ENCODE assay signal across 14 mouse cellular contexts in genomic region chr3:40528958-40529357, GRCm38 (mm10). TPM values are rescaled to one million over a fixed set of nuclear protein-coding genes. Genes with fewer than 3 reads are reported as not detected.
DNase-seq lines count a peak whose midpoint lies in the region; ATAC-seq and TF ChIP-seq lines count a peak whose summit lies in the region.
"Had no signal": no experiment of that assay in that cellular context is flagged by ENCODE, and none has a peak within 500 bp of the region (broad histone marks: within the 10 kb centered on the region; RNA-seq: fewer than 3 reads in every experiment).

No protein-coding gene starts in this region.

- H3K4me3 ChIP-seq in kidney, embryonic 14.5 days (ENCODE audit: low read length), result no peak overlapping the region
- H3K4me3 ChIP-seq in CH12.LX (replicated peaks in 1 of 3; ENCODE audit: low read depth in 2 of 3, low read length in 2 of 3, poor library complexity in 1 of 3), result no peak overlapping the region
- H3K4me3 ChIP-seq in liver, embryonic 12.5 days, result peak overlapping the region; percentile 27
- H3K4me3 ChIP-seq in forebrain, embryonic 10.5 days, result no peak overlapping the region
- H3K4me3 ChIP-seq: hindbrain, embryonic 15.5 days; kidney, embryonic 15.5 days; neural tube, embryonic 12.5 days had no signal

- no peaks in the 10 kb centered on the region for H3K9me3 ChIP-seq in kidney, embryonic 14.5 days (ENCODE audit: control insufficient read depth, low read length)
- H3K9me3 ChIP-seq in CH12.LX (replicated peaks; ENCODE audit: low read length), result peaks cover 17% of the 10 kb centered on the region
- no peaks in the 10 kb centered on the region for H3K9me3 ChIP-seq in liver, embryonic 12.5 days (replicated peaks)
- H3K9me3 ChIP-seq in forebrain, embryonic 10.5 days, result peaks cover 6% of the 10 kb centered on the region; the same call in 1 of the 2 replicates
- H3K9me3 ChIP-seq: hindbrain, embryonic 15.5 days; kidney, embryonic 15.5 days had no signal

- dilution Hi-C loops in CH12.LX (cut with MboI; ENCODE audit: extremely low pct_ligation_motif_present, extremely low pct_unique_long_range_greater_than_20kb, low sequenced_read_pairs), result no loop called here

- no peak for ATAC-seq in kidney, embryonic 14.5 days (ENCODE audit: low FRiP score, low TSS enrichment)
- ATAC-seq in liver, embryonic 12.5 days, result no peak
- ATAC-seq: forebrain, postnatal 0 days had no signal

- TF ChIP-seq RAD21 in CH12.LX (IDR thresholded peaks at IDR 0.05; ENCODE audit: low read depth, low read length), result no peak

- no peak overlapping the region for H3K9ac ChIP-seq in kidney, embryonic 14.5 days (ENCODE audit: low read depth, low read length)
- H3K9ac ChIP-seq in CH12.LX (ENCODE audit: insufficient read depth, low read depth), result no peak overlapping the region
- H3K9ac ChIP-seq in liver, embryonic 12.5 days, result no peak overlapping the region
- H3K9ac ChIP-seq: forebrain, postnatal 0 days; hindbrain, embryonic 15.5 days; kidney, embryonic 15.5 days; neural tube, embryonic 12.5 days had no signal

- no peaks in the 10 kb centered on the region for H3K36me3 ChIP-seq in kidney, embryonic 14.5 days (ENCODE audit: control insufficient read depth, insufficient read depth, low read length)
- H3K36me3 ChIP-seq in CH12.LX (replicated peaks in 1 of 2; ENCODE audit: control insufficient read depth in 1 of 2, insufficient read depth in 1 of 2, low read length in 1 of 2), result no peaks in the 10 kb centered on the region
- no peaks in the 10 kb centered on the region for H3K36me3 ChIP-seq in liver, embryonic 12.5 days
- no peaks in the 10 kb centered on the region for H3K36me3 ChIP-seq in forebrain, embryonic 10.5 days (replicated peaks)
- H3K36me3 ChIP-seq: hindbrain, embryonic 15.5 days; kidney, embryonic 15.5 days; neural tube, embryonic 12.5 days had no signal

- in situ Hi-C loops in CH12.LX (cut with MboI; ENCODE audit: low pct_ligation_motif_present, low pct_unique_long_range_greater_than_20kb, low sequenced_read_pairs), result no loop called here

- H3K4me2 ChIP-seq in kidney, embryonic 14.5 days (replicated peaks; ENCODE audit: low read depth, low read length), result no peak overlapping the region
- peak overlapping the region; percentile 42 for H3K4me2 ChIP-seq in CH12.LX (ENCODE audit: insufficient read depth, low read depth, poor library complexity, severe bottlenecking)
- peak overlapping the region; percentile 62 for H3K4me2 ChIP-seq in liver, embryonic 12.5 days
- H3K4me2 ChIP-seq: hindbrain, embryonic 15.5 days; kidney, embryonic 15.5 days; neural tube, embryonic 12.5 days had no signal

- H3K27ac ChIP-seq in kidney, embryonic 14.5 days (ENCODE audit: low read depth, low read length), result no peak overlapping the region
- H3K27ac ChIP-seq in CH12.LX (ENCODE audit: insufficient read depth, low read depth), result no peak overlapping the region
- no peak overlapping the region for H3K27ac ChIP-seq in liver, embryonic 12.5 days
- no peak overlapping the region for H3K27ac ChIP-seq in forebrain, embryonic 10.5 days
- H3K27ac ChIP-seq: hindbrain, embryonic 15.5 days; kidney, embryonic 15.5 days; neural tube, embryonic 12.5 days had no signal

- WGBS in kidney, embryonic 14.5 days, result 68% methylated on average over 6 of the region's 6 CpGs
- WGBS in liver, embryonic 12.5 days (ENCODE audit: insufficient replicate concordance), result 52% methylated on average over 6 of the region's 6 CpGs
- 80% methylated on average over 6 of the region's 6 CpGs for WGBS in forebrain, embryonic 10.5 days

- no peak for TF ChIP-seq POLR2A in CH12.LX (IDR thresholded peaks at IDR 0.05; ENCODE audit: low read depth, low read length)

- H3K27me3 ChIP-seq in kidney, embryonic 14.5 days (ENCODE audit: control insufficient read depth, insufficient read depth, low read length), result peaks cover 21% of the 10 kb centered on the region
- H3K27me3 ChIP-seq in CH12.LX (replicated peaks), result no peaks in the 10 kb centered on the region
- peaks cover 39% of the 10 kb centered on the region for H3K27me3 ChIP-seq in liver, embryonic 12.5 days (replicated peaks)
- peaks cover 68% of the 10 kb centered on the region for H3K27me3 ChIP-seq in forebrain, embryonic 10.5 days (ENCODE audit: poor library complexity, severe bottlenecking)

- no peak for TF ChIP-seq CTCF in CH12.LX (conservative IDR thresholded peaks at IDR 0.05 in 1 of 2, IDR thresholded peaks at IDR 0.05 in 1 of 2; ENCODE audit: low read depth in 2 of 2, low read length in 2 of 2)

- DNase-seq in adrenal gland, postnatal 10 days, result peak; percentile 67
- DNase-seq in adrenal gland, adult 18-20 months (ENCODE audit: low spot score in 2 of 2), result no peak
- DNase-seq in kidney, adult 18-20 months, result peak; percentile 21
- DNase-seq in CH12.LX (ENCODE audit: extremely low read depth), result peak; percentile 47
- no peak for DNase-seq in forebrain, embryonic 10.5 days (ENCODE audit: extremely low spot score, low spot score)
- DNase-seq in spleen, adult 18-20 months, result no peak
- DNase-seq: forebrain, postnatal 0 days; lung, postnatal 10 days; thymus, adult 18-20 months had no signal

- peaks cover 7% of the 10 kb centered on the region; the same call in 1 of the 2 replicates for H3K4me1 ChIP-seq in kidney, embryonic 14.5 days (ENCODE audit: control insufficient read depth, insufficient read depth, low read length)
- peaks cover 8 to 21% of the 10 kb centered on the region in 2 experiments for H3K4me1 ChIP-seq in CH12.LX (ENCODE audit: control insufficient read depth in 1 of 2, insufficient read depth in 2 of 2)
- H3K4me1 ChIP-seq in liver, embryonic 12.5 days, result peaks cover 33% of the 10 kb centered on the region
- peaks cover 33% of the 10 kb centered on the region for H3K4me1 ChIP-seq in forebrain, embryonic 10.5 days

- peak; percentile 72 for TF ChIP-seq EP300 in CH12.LX (IDR thresholded peaks at IDR 0.05; ENCODE audit: low read length)

- no peaks in the 10 kb centered on the region for H3K79me2 ChIP-seq in CH12.LX (replicated peaks; ENCODE audit: control insufficient read depth, extremely low read depth, insufficient read depth, poor library complexity, severe bottlenecking)

TF ChIP-seq in CH12.LX, 34 proteins besides CTCF, POLR2A, EP300 and RAD21:
- TF ChIP-seq HCFC1 (IDR thresholded peaks at IDR 0.05; ENCODE audit: low read depth, low read length) (no peak), TCF12 (IDR thresholded peaks at IDR 0.05; ENCODE audit: low read depth, low read length) (peak; percentile 32; the same call in 1 of the 2 replicates), MXI1 (IDR thresholded peaks at IDR 0.05; ENCODE audit: low read depth, low read length) (no peak), ETS1 (conservative IDR thresholded peaks at IDR 0.05; ENCODE audit: low read depth, low read length) (peak; percentile 75), ZC3H11A (IDR thresholded peaks at IDR 0.05; ENCODE audit: low read depth, low read length) (no peak), E2F4 (IDR thresholded peaks at IDR 0.05; ENCODE audit: insufficient replicate concordance, low read depth, low read length) (no peak), JUND (conservative IDR thresholded peaks at IDR 0.05; ENCODE audit: low read depth, low read length) (no peak), MAFK (IDR thresholded peaks at IDR 0.05; ENCODE audit: insufficient replicate concordance, low read length) (peak; percentile 78), IRF4 (IDR thresholded peaks at IDR 0.05; ENCODE audit: low read depth, low read length) (peak; percentile 9; the same call in 1 of the 2 replicates), MYC (IDR thresholded peaks at IDR 0.05; ENCODE audit: low read depth, low read length) (no peak), BHLHE40 (IDR thresholded peaks at IDR 0.05; ENCODE audit: low read depth, low read length) (peak; percentile 81), KAT2A (IDR thresholded peaks at IDR 0.05; ENCODE audit: insufficient replicate concordance, low read length) (no peak)

RNA-seq across cellular contexts. Expression of gene Intu, which starts 2.1 kb away (rescaled TPM):
- total RNA-seq in adrenal gland, postnatal 10 days (2021), result 1 to 10 TPM; 2.6 to 2.8 TPM
- total RNA-seq in adrenal gland, adult 18-20 months (2021), result 1 to 10 TPM; 2.1 to 2.2 TPM
- 2.7 and 5.1 TPM in 2 replicates for polyA plus RNA-seq in kidney, embryonic 14.5 days (2014; fragmentation: Nextera tagmentation; extraction: Ambion mirVana)
- total RNA-seq in CH12.LX (2012; rRNA removed) (not detected in 2 replicates), CH12.LX (2014; rRNA removed) (not detected in 2 replicates)
- polyA plus RNA-seq in CH12.LX (2012; ENCODE audit: insufficient read length, low read depth), result not detected in 2 replicates
- 1.2 and 2.0 TPM in 2 replicates for polyA plus RNA-seq in liver, embryonic 12.5 days (2016; fragmentation: Nextera tagmentation; extraction: Ambion mirVana)
- polyA plus RNA-seq in forebrain, embryonic 10.5 days (2016; fragmentation: Nextera tagmentation; extraction: Ambion mirVana), result 8.0 and 9.4 TPM in 2 replicates

Comparison
In these comparisons a context has a peak if more than half of its experiments do, and no peak if none do; other contexts are left out.
1. DNase-seq: peak in adrenal gland, postnatal 10 days (single experiment), kidney, adult 18-20 months (single experiment) and CH12.LX (single experiment); none in adrenal gland, adult 18-20 months (0 of 2), forebrain, embryonic 10.5 days (single experiment) and spleen, adult 18-20 months (0 of 2).